Mouse (Mus musculus) sigmoid colon, adult 10 weeks (tissue): Measurements from ENCODE around the gene Med13l. TPM values are rescaled to one million over a fixed set of nuclear protein-coding genes. Genes with fewer than 3 reads are reported as not detected.

ENCODE experiments used
- polyA plus RNA-seq: library from polyadenylated mRNA; stranded (reverse); fragments of 350-450 nt; fragmentation: Illumina TruSeq; extraction: RNeasy Lipid Tissue Mini Kit (QIAGEN cat#74804); gene quantifications from one replicate; pipeline ENCODE4 v1.2.3, GENCODE M21; 2014; ENCODE audit warnings: low read depth, low replicate concordance

Gene Med13l
- 18.0 TPM for polyA plus RNA-seq

GRCm38 (mm10) chr5:118560385-118561085, at the start of gene Med13l:
Gene Med13l (plus strand): TSS chr5:118560679.

